Mouse (Mus musculus): ENCODE results near the gene Ctdnep1.
A peak's percentile ranks its signal among the peaks of the same experiment; 100 is the strongest.

Ctdnep1 gene

DNA sequence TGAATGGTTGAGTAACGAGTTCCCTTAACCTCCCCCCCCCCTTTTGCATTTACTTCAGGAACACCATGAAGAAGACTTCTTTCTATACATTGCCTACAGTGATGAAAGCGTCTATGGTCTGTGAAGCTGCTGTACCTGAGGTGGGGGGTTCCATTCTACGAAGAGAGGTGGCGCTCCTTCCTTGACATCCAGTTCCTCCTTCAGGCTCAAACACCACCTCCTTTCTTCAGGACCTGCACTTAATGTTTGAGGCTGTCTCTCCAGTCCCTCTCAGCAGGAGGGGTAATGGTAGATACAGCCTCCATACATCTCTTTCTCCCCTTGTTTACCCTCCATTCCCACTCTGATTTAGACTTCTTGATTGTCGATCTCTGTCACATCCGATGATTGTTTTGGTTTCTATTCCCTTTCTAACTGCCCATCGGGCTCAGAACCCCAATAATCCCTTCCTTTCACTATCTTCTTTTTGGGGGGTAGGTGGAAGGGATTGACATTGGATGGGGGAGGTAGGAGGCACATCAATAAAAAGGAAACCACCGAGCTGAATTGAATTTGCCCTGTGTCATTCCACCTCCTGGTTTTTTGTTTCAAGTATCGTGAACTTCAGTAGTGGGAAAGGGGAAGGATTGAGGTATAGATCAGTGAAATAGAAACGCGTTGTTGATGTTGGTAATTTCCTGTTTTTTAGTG is 13.6 kb downstream of the Ctdnep1 start:
- Histone ChIP-seq H3K9me3 (ENCODE audit: low read length) (no peaks in the 10 kb centered on the region), H3K27me3 (ENCODE audit: insufficient read depth, low read length) (no peaks in the 10 kb centered on the region), H3K36me3 (ENCODE audit: insufficient read depth, low read length) (peaks cover 51% of the 10 kb centered on the region), H3K4me3 (replicated peaks; ENCODE audit: low read length) (peak overlapping the region; percentile 100; the same call in 1 of the 2 replicates), H3K4me1 (replicated peaks; ENCODE audit: low read depth, low read length) (peaks cover 58% of the 10 kb centered on the region)
- TF ChIP-seq NANOG (IDR thresholded peaks at IDR 0.05; ENCODE audit: borderline replicate concordance, low read length): no peak
- TF ChIP-seq CTCF (conservative IDR thresholded peaks at IDR 0.05; ENCODE audit: low read length): no peak
- no peak for TF ChIP-seq POU5F1 (IDR thresholded peaks at IDR 0.05; ENCODE audit: borderline replicate concordance, low read length)

DNA sequence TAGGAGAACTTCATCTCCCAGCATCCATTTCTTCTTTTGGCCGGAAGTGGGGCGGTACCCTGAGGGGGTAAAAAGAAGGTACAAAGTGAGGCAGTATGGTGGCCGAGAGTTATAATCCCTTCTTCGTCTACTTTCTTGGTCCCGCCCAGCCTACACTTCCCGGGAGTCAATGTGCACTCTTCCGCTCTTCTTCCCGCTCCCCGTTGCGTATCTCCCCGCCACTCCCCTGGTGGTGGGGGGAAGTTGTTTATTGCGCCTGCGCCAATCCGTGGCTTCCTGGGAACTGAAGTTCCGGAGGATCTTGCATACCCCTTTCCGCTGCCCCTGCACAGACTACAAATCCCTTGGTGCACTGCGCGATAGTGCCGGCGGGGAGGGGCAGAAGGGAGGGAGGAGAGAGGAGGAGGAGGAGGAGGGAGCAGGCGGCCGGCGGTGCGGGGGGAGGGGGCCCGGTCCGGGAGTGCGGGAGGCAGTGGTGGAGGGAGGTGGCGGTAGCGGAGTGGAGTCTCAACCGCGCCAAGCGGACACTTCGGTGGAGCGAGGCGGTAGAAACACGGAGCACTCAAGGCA is 14.5 kb downstream of the Ctdnep1 start, which contains the start of gene Phf23:
TSS of gene Phf23 (plus strand) at position 387 of the 570 bp plus-strand sequence.
- no peaks in the 10 kb centered on the region for H3K9me3 ChIP-seq (ENCODE audit: low read length)
- peaks cover 52% of the 10 kb centered on the region for H3K36me3 ChIP-seq (ENCODE audit: insufficient read depth, low read length)
- peak within 1 kb of the TSS; percentile 100 for H3K4me3 ChIP-seq (replicated peaks; ENCODE audit: low read length)
- no peak for TF ChIP-seq NANOG (IDR thresholded peaks at IDR 0.05; ENCODE audit: borderline replicate concordance, low read length)
- no peak for TF ChIP-seq POU5F1 (IDR thresholded peaks at IDR 0.05; ENCODE audit: borderline replicate concordance, low read length)
- TF ChIP-seq CTCF (conservative IDR thresholded peaks at IDR 0.05; ENCODE audit: low read length): no peak
- no peaks in the 10 kb centered on the region for H3K27me3 ChIP-seq (ENCODE audit: insufficient read depth, low read length)
- peaks cover 57% of the 10 kb centered on the region for H3K4me1 ChIP-seq (replicated peaks; ENCODE audit: low read depth, low read length)

DNA sequence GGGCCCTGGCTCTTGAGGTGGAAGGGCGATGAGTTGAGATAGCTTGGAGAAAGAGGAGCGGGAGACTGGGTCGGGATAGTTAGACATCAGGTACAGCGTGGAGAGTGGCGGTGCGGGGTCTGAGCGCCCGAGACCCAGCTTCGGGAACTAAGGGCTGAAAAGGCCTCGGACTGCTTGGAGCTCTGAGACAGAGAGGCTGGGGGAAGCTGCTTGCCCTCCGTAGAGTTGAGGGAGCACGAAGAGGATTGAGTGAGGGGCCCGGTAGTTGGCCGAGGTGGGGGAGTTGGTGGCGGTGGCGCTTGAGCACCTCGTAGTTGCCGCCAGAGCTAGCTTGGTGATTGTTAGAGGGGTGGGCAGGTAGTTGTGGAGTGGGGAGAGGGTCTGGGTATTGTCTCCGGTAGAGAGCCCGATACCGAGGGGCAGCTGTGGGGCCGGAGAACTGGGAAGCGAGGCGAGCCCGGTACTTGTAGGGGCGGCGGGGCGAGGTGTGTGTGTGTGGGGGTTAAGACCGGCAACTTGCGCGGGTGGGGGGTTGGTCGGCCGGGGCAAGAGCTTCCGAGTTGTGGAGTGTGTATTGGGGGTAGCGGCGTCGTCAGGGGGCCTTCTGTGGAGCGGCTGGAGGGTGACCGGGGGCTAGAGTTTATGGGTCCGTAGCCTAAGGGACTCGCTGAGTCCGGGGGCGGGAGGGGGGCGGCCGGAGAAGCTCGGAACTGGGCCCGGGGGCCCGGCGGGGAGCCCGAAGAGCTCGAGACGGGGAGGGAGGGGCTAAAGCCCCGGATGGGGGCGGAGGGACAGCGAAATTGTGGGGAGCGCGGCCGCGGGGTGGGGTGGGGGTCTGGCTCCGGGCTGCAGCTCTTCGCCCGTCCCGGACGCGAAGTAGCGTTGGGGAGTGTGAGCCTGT is 15.5 kb downstream of the Ctdnep1 start:
- no peak for TF ChIP-seq CTCF (conservative IDR thresholded peaks at IDR 0.05; ENCODE audit: low read length)
- TF ChIP-seq NANOG (IDR thresholded peaks at IDR 0.05; ENCODE audit: borderline replicate concordance, low read length): no peak
- TF ChIP-seq POU5F1 (IDR thresholded peaks at IDR 0.05; ENCODE audit: borderline replicate concordance, low read length): no peak
- Histone ChIP-seq H3K4me3 (replicated peaks; ENCODE audit: low read length) (peak overlapping the region; percentile 100), H3K36me3 (ENCODE audit: insufficient read depth, low read length) (peaks cover 52% of the 10 kb centered on the region), H3K9me3 (ENCODE audit: low read length) (no peaks in the 10 kb centered on the region), H3K27me3 (ENCODE audit: insufficient read depth, low read length) (no peaks in the 10 kb centered on the region), H3K4me1 (replicated peaks; ENCODE audit: low read depth, low read length) (peaks cover 58% of the 10 kb centered on the region)

DNA sequence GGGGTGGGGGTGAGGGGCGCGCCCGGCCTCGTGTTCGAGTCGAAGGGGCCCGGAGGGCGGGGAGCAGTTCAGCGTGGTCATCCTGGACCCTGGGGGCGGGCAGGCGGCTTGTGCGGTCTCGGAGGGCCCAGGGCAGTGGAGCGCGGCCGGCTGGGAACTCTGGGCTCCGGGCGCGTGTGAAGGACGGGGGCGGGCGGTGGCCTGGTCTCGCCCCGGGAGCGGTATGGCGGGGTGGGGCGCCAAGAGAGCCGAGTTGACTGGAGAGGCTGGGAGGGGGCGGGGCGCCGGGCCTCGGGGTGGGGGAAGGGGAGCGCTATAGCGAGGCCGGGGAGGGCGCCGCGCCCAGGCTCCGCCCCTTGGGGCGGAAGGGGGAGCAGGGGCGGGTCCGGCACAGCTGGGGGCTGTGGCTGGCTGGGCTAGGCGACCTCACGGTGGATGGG is 16.1 kb downstream of the Ctdnep1 start:
- H3K27me3 ChIP-seq (ENCODE audit: insufficient read depth, low read length): no peaks in the 10 kb centered on the region
- H3K4me1 ChIP-seq (replicated peaks; ENCODE audit: low read depth, low read length): peaks cover 62% of the 10 kb centered on the region
- H3K9me3 ChIP-seq (ENCODE audit: low read length): no peaks in the 10 kb centered on the region
- H3K4me3 ChIP-seq (replicated peaks; ENCODE audit: low read length): peak overlapping the region; percentile 100
- TF ChIP-seq NANOG (IDR thresholded peaks at IDR 0.05; ENCODE audit: borderline replicate concordance, low read length): no peak
- TF ChIP-seq POU5F1 (IDR thresholded peaks at IDR 0.05; ENCODE audit: borderline replicate concordance, low read length): no peak
- TF ChIP-seq CTCF (conservative IDR thresholded peaks at IDR 0.05; ENCODE audit: low read length): no peak
- H3K36me3 ChIP-seq (ENCODE audit: insufficient read depth, low read length): peaks cover 54% of the 10 kb centered on the region

DNA sequence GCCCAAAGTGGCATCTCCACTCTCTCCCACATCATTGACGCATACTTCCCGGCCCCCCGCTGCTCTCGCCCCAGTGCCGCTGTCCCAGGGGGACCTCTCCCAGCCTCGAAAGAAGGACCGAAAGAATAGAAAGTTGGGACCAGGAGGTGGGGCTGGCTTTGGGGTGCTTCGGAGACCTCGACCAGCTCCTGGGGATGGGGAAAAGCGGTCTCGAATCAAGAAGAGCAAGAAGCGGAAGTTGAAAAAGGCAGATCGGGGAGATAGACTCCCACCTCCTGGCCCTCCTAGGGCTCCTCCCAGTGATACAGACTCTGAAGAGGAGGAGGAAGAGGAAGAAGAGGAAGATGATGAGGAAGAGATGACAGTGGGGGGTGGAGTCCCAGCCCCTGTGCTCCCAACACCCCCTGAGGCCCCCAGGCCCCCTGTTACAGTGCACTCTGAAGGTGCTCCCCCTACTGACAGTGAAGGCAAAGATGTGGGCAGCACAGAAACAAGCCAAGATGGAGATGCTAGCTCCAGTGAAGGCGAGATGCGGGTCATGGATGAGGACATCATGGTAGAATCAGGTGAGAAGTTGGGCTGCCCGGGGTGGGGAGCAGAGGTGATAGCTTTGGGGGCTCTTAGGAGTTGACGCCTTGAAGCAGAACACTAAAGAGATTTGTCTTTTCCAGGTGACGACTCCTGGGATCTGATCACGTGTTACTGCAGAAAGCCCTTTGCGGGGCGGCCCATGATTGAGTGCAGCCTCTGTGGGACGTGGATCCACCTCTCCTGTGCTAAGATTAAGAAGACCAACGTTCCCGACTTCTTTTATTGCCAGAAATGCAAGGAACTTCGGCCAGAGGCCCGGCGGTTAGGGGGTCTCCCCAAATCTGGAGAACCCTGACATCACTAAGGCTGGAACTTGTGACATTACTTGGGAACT is 17.9 kb downstream of the Ctdnep1 start:
- peak overlapping the region; percentile 100 for H3K4me3 ChIP-seq (replicated peaks; ENCODE audit: low read length)
- H3K4me1 ChIP-seq (replicated peaks; ENCODE audit: low read depth, low read length): peaks cover 70% of the 10 kb centered on the region
- no peaks in the 10 kb centered on the region for H3K27me3 ChIP-seq (ENCODE audit: insufficient read depth, low read length)
- H3K36me3 ChIP-seq (ENCODE audit: insufficient read depth, low read length): peaks cover 59% of the 10 kb centered on the region
- no peaks in the 10 kb centered on the region for H3K9me3 ChIP-seq (ENCODE audit: low read length)
- no peak for TF ChIP-seq POU5F1 (IDR thresholded peaks at IDR 0.05; ENCODE audit: borderline replicate concordance, low read length)
- no peak for TF ChIP-seq NANOG (IDR thresholded peaks at IDR 0.05; ENCODE audit: borderline replicate concordance, low read length)
- peak; percentile 25 for TF ChIP-seq CTCF (conservative IDR thresholded peaks at IDR 0.05; ENCODE audit: low read length)

DNA sequence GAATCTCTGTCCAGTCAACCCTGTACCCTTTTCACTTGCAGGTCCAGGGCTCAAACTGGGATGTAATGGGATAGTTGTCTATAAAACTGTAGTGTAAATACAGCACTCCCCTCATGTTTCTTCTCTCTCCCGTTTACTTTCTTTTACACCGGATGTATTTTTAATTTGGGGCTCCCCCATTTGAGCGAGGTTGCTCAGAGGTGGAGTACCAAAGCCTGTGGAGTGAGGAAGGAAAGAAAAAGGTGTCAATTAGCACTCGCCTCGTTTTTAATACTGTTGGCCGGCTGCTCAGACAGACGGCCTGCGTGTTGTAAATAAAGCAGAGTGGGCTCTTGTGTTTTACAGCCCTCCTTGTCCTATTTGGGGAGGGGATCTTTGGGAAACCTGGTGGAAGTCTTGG is 18.7 kb downstream of the Ctdnep1 start:
- Histone ChIP-seq H3K4me3 (replicated peaks; ENCODE audit: low read length) (peak overlapping the region; percentile 35; the same call in 1 of the 2 replicates), H3K9me3 (ENCODE audit: low read length) (no peaks in the 10 kb centered on the region), H3K36me3 (ENCODE audit: insufficient read depth, low read length) (peaks cover 59% of the 10 kb centered on the region), H3K27me3 (ENCODE audit: insufficient read depth, low read length) (no peaks in the 10 kb centered on the region), H3K4me1 (replicated peaks; ENCODE audit: low read depth, low read length) (peaks cover 70% of the 10 kb centered on the region)
- TF ChIP-seq POU5F1 (IDR thresholded peaks at IDR 0.05; ENCODE audit: borderline replicate concordance, low read length) (no peak), NANOG (IDR thresholded peaks at IDR 0.05; ENCODE audit: borderline replicate concordance, low read length) (no peak)

DNA sequence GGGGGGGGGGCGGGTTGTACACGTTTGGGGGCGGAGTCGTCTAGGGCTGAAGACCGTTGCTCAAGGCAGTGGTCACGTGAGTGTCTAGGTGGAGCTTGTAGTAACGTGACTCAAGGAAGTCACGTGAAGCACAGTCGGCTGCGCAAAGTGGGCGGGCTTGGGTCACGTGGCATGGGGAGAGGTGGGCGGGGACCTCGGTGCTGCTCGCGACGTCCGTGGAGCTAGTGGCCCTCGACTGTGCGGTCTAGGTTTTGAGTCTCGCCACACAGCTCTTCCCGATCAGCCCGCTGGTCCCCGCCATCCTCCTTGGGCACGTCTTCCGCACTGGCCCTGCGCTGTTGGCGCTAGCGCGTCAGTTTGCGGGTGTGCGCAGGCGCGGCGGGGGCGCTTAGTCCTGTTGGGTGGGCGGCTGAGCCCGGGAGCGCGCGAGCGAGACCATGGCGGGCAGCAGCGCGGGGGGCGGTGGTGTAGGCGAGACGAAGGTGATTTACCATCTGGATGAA is 19.5 kb downstream of the Ctdnep1 start, which contains the start of gene Dvl2:
TSS of gene Dvl2 (plus strand) at position 200 of the 503 bp plus-strand sequence.
- peaks cover 73% of the 10 kb centered on the region for H3K4me1 ChIP-seq (replicated peaks; ENCODE audit: low read depth, low read length)

More for the DNA sequence above, 19.5 kb downstream of the Ctdnep1 start, which contains the start of gene Dvl2:
- Histone ChIP-seq H3K4me3 (replicated peaks; ENCODE audit: low read length) (peak within 1 kb of the TSS; percentile 94), H3K27me3 (ENCODE audit: insufficient read depth, low read length) (no peaks in the 10 kb centered on the region), H3K36me3 (ENCODE audit: insufficient read depth, low read length) (peaks cover 65% of the 10 kb centered on the region), H3K9me3 (ENCODE audit: low read length) (no peaks in the 10 kb centered on the region)
- TF ChIP-seq CTCF (conservative IDR thresholded peaks at IDR 0.05; ENCODE audit: low read length): no peak
- no peak for TF ChIP-seq NANOG (IDR thresholded peaks at IDR 0.05; ENCODE audit: borderline replicate concordance, low read length)
- no peak for TF ChIP-seq POU5F1 (IDR thresholded peaks at IDR 0.05; ENCODE audit: borderline replicate concordance, low read length)
